Mouse (Mus musculus): ENCODE results near the gene Adssl1.

Adssl1 gene

GRCm38 (mm10) chr12:112675245-112676035, 55.6 kb downstream of the Adssl1 start:
- intact Hi-C loops (cut with DNase I), result no loop called here

GRCm38 (mm10) chr12:112677076-112677475, 57.2 kb downstream of the Adssl1 start:
- intact Hi-C loops (cut with DNase I), result no loop called here

GRCm38 (mm10) chr12:112677943-112678554, 58.2 kb downstream of the Adssl1 start:
- intact Hi-C loops (cut with DNase I), result no loop called here

- intact Hi-C loops (cut with DNase I), result no loop called here
These were observed 58.7 kb downstream of the Adssl1 start, which contains the start of gene Zbtb42 for GRCm38 (mm10) chr12:112678555-112679026. Zbtb42 (plus strand) TSS chr12:112678828.

GRCm38 (mm10) chr12:112679027-112679996, 59.5 kb downstream of the Adssl1 start:
- intact Hi-C loops (cut with DNase I), result no loop called here

- intact Hi-C loops (cut with DNase I), result no loop called here
These were observed 63.5 kb downstream of the Adssl1 start for GRCm38 (mm10) chr12:112683351-112683750.

- intact Hi-C loops (cut with DNase I), result no loop called here
These were observed 68.6 kb downstream of the Adssl1 start for GRCm38 (mm10) chr12:112688458-112688857.

Small RNAs within 50 kb of the gene (microRNA-seq; reads per million reads assigned to microRNA genes)
- 0.46 to 1.9 reads per million in 2 experiments for gene Mir6939

Data from adrenal gland (tissue).